Mouse (Mus musculus) liver, embryonic 11.5 days (tissue): Measurements from ENCODE around the gene Jazf1. TPM values are rescaled to one million over a fixed set of nuclear protein-coding genes. Genes with fewer than 3 reads are reported as not detected.
A peak's percentile ranks its signal among the peaks of the same experiment; 100 is the strongest.

Experiments
- ATAC-seq: fragments of 200-750 bp; cut with Nextera tagmentation; replicated peaks from 2 replicates; pipeline ENCODE4 v1.8.0; 2017; ENCODE audit warnings: moderate number of reproducible peaks, mild to moderate bottlenecking, moderate TSS enrichment, moderate library complexity; ENCODE audit not compliant: low FRiP score
- DNase-seq: peaks from one replicate; pipeline ENCODE4 v3.0.0-alpha.2; 2017; ENCODE audit warnings: low spot score
- H3K27ac ChIP-seq: fragments of 300-500 bp; sonication (generic); 2 replicates; pipeline ENCODE4 v1.5.1; 2014; ENCODE audit warnings: mild to moderate bottlenecking, low read depth, low read length, control low read depth
- H3K27me3 ChIP-seq: fragments of 300-500 bp; sonication (generic); replicated peaks from 2 replicates; pipeline ENCODE4 v1.6.1; 2014; ENCODE audit warnings: low read length, mixed read lengths; ENCODE audit not compliant: control insufficient read depth, insufficient read depth
- H3K36me3 ChIP-seq: fragments of 300-500 bp; sonication (generic); 2 replicates; pipeline ENCODE4 v1.6.1; 2014; ENCODE audit warnings: mild to moderate bottlenecking, low read length, moderate library complexity, mixed read lengths; ENCODE audit not compliant: control insufficient read depth, insufficient read depth
- H3K4me1 ChIP-seq: fragments of 300-500 bp; sonication (generic); replicated peaks from 2 replicates; pipeline ENCODE4 v1.6.1; 2014; ENCODE audit warnings: low read length, mixed read lengths; ENCODE audit not compliant: control insufficient read depth, insufficient read depth
- H3K4me2 ChIP-seq: fragments of 300-500 bp; sonication (generic); 2 replicates; pipeline ENCODE4 v1.6.1; 2014; ENCODE audit warnings: mild to moderate bottlenecking, control low read depth, moderate library complexity
- H3K4me3 ChIP-seq: fragments of 300-500 bp; sonication (generic); 2 replicates; pipeline ENCODE4 v1.5.1; 2014; ENCODE audit warnings: low read depth, low read length, control low read depth
- H3K9ac ChIP-seq: fragments of 300-500 bp; sonication (generic); 2 replicates; pipeline ENCODE4 v1.6.1; 2014; ENCODE audit warnings: low read depth, low read length, control low read depth
- H3K9me3 ChIP-seq: fragments of 300-500 bp; sonication (generic); 2 replicates; pipeline ENCODE4 v1.6.1; 2016; ENCODE audit warnings: low read length, inconsistent platforms, mixed read lengths; ENCODE audit not compliant: control insufficient read depth
- WGBS: fragments of 180-500 bp; shearing (Covaris S2); extraction: QIAGEN DNeasy Blood & Tissue Kit; methylation state at CpG from one replicate; pipeline ENCODE4 v1.1.7; 2014; 5-methylcytosine and 5-hydroxymethylcytosine counted together
- polyA plus RNA-seq: library from polyadenylated mRNA; unstranded; fragments of >200 nt; fragmentation: Nextera tagmentation; extraction: Ambion mirVana; gene quantifications from 2 replicates; pipeline ENCODE4 v1.2.1, GENCODE M21; 2014

Gene Jazf1
- polyA plus RNA-seq, 1 experiment from 2014 or later, result 1.9 TPM

DNA sequence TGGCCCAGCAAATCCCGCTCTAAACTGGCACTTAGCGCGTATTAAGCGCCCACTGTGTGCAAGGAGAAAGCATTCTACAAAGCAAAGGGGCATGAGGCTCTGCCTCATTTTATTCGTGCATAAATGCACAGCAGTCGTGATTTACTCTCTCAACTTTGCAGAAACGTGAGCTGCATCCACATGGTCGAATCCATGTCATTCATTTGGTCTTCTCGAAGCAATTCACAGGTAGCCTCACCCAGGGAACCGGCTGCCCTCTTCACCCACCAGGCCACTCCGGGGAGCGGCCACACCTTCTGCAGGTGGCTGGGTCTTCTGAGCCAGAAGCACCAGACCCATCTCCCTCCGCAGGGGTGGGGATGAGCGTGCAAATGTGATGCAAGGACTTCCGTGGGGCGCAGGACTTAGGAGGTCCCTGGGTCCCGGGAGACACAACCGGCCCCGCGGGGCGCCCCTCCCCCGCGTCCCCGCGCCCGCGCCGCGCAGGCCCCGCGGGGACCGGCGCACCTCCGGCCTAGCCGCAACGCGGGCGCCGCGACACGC lies 914 bp downstream of the Jazf1 start:
- H3K27ac ChIP-seq, result no peak overlapping the region
- H3K27me3 ChIP-seq, result peaks cover 38% of the 10 kb centered on the region
- peak overlapping the region; percentile 62 for H3K9ac ChIP-seq
- no peaks in the 10 kb centered on the region for H3K9me3 ChIP-seq
- H3K4me2 ChIP-seq, result peak overlapping the region; percentile 95
- peak overlapping the region; percentile 75 for H3K4me3 ChIP-seq
- 6% methylated on average over 40 of the region's 41 CpGs for WGBS
- H3K4me1 ChIP-seq, result no peaks in the 10 kb centered on the region
- DNase-seq (peak; percentile 39), ATAC-seq (no peak)
- H3K36me3 ChIP-seq, result no peaks in the 10 kb centered on the region

GRCm38 (mm10) chr6:53066978-53067377 lies 1.5 kb downstream of the Jazf1 start:
- Histone ChIP-seq H3K9ac (no peak overlapping the region), H3K27me3 (peaks cover 34% of the 10 kb centered on the region)

DNA sequence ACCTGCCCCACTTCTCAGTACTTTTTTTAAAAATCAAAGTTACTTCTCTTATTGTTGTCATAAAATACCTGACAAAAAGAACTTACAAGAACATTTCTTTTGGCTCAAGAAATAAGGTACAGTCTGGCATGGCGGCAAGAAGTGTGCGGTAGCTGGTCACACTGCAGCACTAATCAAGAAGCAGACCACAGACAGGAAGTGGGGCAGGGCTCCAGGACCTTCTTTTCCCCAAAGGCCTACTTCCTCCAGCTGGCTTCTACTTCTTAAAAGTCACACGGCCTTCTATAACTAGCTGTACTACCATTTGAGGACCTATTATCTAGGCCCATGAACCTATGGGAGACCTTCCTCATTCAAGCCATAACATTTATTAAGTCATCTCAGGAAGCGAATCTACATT lies 4.4 kb downstream of the Jazf1 start:
- H3K27ac ChIP-seq, result no peak overlapping the region
- H3K9me3 ChIP-seq, result no peaks in the 10 kb centered on the region
- H3K36me3 ChIP-seq, result no peaks in the 10 kb centered on the region
- 57% methylated on average over 4 of the region's 4 CpGs for WGBS
- no peak overlapping the region for H3K9ac ChIP-seq
- peaks cover 25% of the 10 kb centered on the region for H3K27me3 ChIP-seq
- ATAC-seq, result no peak
- no peak overlapping the region for H3K4me2 ChIP-seq
- H3K4me3 ChIP-seq, result no peak overlapping the region
- no peaks in the 10 kb centered on the region for H3K4me1 ChIP-seq
- DNase-seq, result no peak

More at GRCm38 (mm10) chr6:53066978-53067377, 1.5 kb downstream of the Jazf1 start:
- Histone ChIP-seq H3K4me2 (no peak overlapping the region), H3K27ac (no peak overlapping the region), H3K4me3 (no peak overlapping the region), H3K4me1 (no peaks in the 10 kb centered on the region), H3K9me3 (no peaks in the 10 kb centered on the region), H3K36me3 (no peaks in the 10 kb centered on the region)
- ATAC-seq (no peak), DNase-seq (no peak)
- whole genome bisulfite sequencing, result 68% methylated on average over 3 of the region's 3 CpGs

DNA sequence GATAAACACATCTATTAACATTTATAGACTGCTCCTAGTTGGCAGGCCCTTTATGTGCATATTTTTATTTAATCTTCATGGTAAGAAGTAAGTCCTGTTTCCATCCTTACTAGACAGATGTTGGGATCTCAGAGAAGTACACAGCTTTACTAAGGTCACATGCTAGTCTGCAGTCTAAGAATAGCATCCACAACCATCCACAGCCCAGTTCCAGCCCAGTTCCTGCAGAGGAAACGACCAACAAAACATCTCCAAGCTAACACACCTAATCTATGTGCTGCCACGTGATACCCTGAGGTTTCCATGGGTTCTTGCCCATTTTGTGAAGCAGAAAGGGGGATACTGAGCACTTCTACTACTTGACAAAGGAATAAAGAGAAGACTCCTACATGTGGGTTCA lies 13.5 kb downstream of the Jazf1 start:
- no peak for ATAC-seq
- no peak overlapping the region for H3K27ac ChIP-seq
- no peak for DNase-seq
- H3K36me3 ChIP-seq, result no peaks in the 10 kb centered on the region
- no peak overlapping the region for H3K9ac ChIP-seq
- H3K9me3 ChIP-seq, result no peaks in the 10 kb centered on the region
- WGBS, result 48% methylated on average over 2 of the region's 2 CpGs
- H3K4me1 ChIP-seq, result no peaks in the 10 kb centered on the region
- no peak overlapping the region for H3K4me2 ChIP-seq
- H3K27me3 ChIP-seq, result no peaks in the 10 kb centered on the region
- H3K4me3 ChIP-seq, result no peak overlapping the region

GRCm38 (mm10) chr6:53045501-53045900 lies 22.9 kb downstream of the Jazf1 start:
- Histone ChIP-seq H3K4me1 (no peaks in the 10 kb centered on the region), H3K9me3 (no peaks in the 10 kb centered on the region), H3K9ac (no peak overlapping the region), H3K4me3 (no peak overlapping the region), H3K4me2 (no peak overlapping the region), H3K27ac (no peak overlapping the region), H3K36me3 (no peaks in the 10 kb centered on the region), H3K27me3 (no peaks in the 10 kb centered on the region)
- ATAC-seq, result no peak
- 65% methylated on average over 2 of the region's 2 CpGs for WGBS
- DNase-seq, result no peak

DNA sequence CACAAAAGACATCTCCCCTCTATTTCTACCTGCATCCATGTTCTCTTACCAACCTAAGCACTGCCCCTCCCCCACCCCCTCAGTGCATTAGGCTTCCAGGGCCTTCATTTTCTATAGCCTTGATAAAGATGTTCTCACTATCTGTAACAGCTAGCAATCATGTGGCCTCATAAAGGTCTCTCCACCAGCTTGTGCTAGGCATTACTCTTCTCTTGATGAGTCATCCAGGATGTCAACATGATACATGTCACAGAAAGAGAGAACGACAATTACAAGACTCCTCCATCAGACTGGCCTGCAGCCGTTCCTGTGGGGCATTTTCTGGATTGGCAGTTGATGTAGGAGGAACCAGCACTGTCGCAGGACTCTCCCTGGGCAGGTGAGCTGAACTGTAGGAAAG lies 30.3 kb downstream of the Jazf1 start:
- no peak overlapping the region for H3K9ac ChIP-seq
- ATAC-seq, result no peak
- H3K36me3 ChIP-seq, result no peaks in the 10 kb centered on the region
- H3K27me3 ChIP-seq, result no peaks in the 10 kb centered on the region
- WGBS, result 41% methylated on average over 3 of the region's 3 CpGs
- H3K4me1 ChIP-seq, result no peaks in the 10 kb centered on the region
- H3K9me3 ChIP-seq, result no peaks in the 10 kb centered on the region
- H3K27ac ChIP-seq, result no peak overlapping the region
- DNase-seq, result no peak
- H3K4me3 ChIP-seq, result no peak overlapping the region
- H3K4me2 ChIP-seq, result no peak overlapping the region

- WGBS, result 72% methylated on average over 6 of the region's 6 CpGs
- H3K4me2 ChIP-seq, result no peak overlapping the region
- no peaks in the 10 kb centered on the region for H3K9me3 ChIP-seq
- DNase-seq (no peak), ATAC-seq (no peak)
- no peak overlapping the region for H3K9ac ChIP-seq
- H3K27ac ChIP-seq, result no peak overlapping the region
- no peaks in the 10 kb centered on the region for H3K4me1 ChIP-seq
- no peaks in the 10 kb centered on the region for H3K27me3 ChIP-seq
- H3K36me3 ChIP-seq, result no peaks in the 10 kb centered on the region
- no peak overlapping the region for H3K4me3 ChIP-seq
Observed at GRCm38 (mm10) chr6:53034362-53035011, 33.9 kb downstream of the Jazf1 start.

DNA sequence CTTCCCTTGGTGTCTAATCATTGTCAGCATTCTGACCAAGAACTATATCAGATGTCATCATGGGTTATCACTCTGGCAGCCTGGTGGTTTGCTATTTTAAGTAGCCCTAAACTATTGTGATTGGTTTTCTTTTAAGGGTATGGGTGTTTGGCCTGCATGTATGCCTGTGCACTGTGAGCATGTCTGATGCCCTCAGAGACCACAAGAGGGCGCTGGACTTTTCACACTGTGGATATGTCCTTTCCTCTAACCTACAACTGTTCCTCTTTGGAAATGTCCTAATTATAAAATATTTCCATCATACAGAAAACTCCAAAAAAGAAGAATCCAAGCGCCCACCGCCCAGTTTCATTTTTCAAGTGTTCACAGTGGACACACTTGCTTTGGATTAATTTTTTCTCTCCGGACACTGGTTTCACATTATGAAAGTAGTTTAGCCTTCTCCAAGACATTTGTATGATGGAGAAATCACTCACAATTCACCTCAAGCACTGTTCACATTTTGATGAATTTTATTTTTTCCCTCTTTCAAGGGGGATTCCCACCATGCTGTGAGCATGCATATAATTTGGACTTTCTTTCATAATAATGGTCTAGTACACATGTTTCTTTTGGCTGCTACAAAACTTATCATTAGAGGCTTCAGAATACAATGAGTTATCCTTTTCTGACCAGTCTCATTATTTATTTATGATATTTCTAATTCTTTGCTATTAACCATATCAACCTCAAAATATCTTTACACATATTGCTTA lies 35.5 kb downstream of the Jazf1 start:
- H3K36me3 ChIP-seq, result no peaks in the 10 kb centered on the region
- no peaks in the 10 kb centered on the region for H3K9me3 ChIP-seq
- DNase-seq (no peak), ATAC-seq (no peak)
- no peaks in the 10 kb centered on the region for H3K4me1 ChIP-seq
- H3K9ac ChIP-seq, result no peak overlapping the region
- no peak overlapping the region for H3K27ac ChIP-seq
- H3K27me3 ChIP-seq, result no peaks in the 10 kb centered on the region
- no peak overlapping the region for H3K4me2 ChIP-seq
- 65% methylated on average over 4 of the region's 4 CpGs for WGBS
- no peak overlapping the region for H3K4me3 ChIP-seq

DNA sequence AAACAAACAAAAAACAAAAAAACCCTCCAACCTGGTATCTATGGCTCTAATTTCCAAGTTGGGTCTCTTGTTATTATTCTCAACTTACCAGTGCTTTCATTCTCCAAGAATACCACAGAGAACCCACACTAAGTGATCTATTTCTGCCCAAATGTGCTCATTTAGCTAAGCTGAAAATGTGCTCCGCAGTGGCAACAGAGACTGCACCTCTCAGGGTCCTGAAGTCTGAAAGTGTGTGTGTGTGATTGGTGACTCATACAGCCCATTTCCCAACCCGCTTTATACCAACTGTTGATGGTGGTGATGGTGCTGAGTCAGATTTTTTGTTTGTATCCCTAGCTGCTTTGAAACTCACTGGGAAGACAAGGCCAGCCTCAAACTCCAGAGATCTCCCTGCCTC lies 46.4 kb downstream of the Jazf1 start:
- Histone ChIP-seq H3K27ac (no peak overlapping the region), H3K9ac (no peak overlapping the region), H3K4me2 (no peak overlapping the region), H3K4me1 (no peaks in the 10 kb centered on the region), H3K4me3 (no peak overlapping the region), H3K36me3 (no peaks in the 10 kb centered on the region), H3K27me3 (no peaks in the 10 kb centered on the region), H3K9me3 (no peaks in the 10 kb centered on the region)
- 86% methylated on average over 2 of the region's 2 CpGs for WGBS
- no peak for ATAC-seq
- no peak for DNase-seq
